In genomic region chr8:117321232-117321631, GRCm38 (mm10) we compare ENCODE assay signal across 19 mouse cellular contexts.
DNase-seq lines count a peak whose midpoint lies in the region; ATAC-seq and TF ChIP-seq lines count a peak whose summit lies in the region.
"Had no signal": no experiment of that assay in that cellular context is flagged by ENCODE, and none has a peak within 500 bp of the region (broad histone marks: within the 10 kb centered on the region; RNA-seq: fewer than 3 reads in every experiment).

No protein-coding gene starts in this region.

- no peaks in the 10 kb centered on the region for H3K27me3 ChIP-seq in kidney, embryonic 15.5 days
- H3K27me3 ChIP-seq in G1E (ENCODE audit: insufficient read depth, low read length) = no peaks in the 10 kb centered on the region
- no peaks in the 10 kb centered on the region for H3K27me3 ChIP-seq in forebrain, postnatal 0 days (ENCODE audit: insufficient read depth, low read length)
- H3K27me3 ChIP-seq in midbrain, embryonic 15.5 days (replicated peaks) = no peaks in the 10 kb centered on the region
- H3K27me3 ChIP-seq: limb, embryonic 12.5 days had no signal

- H3K4me1 ChIP-seq in kidney, embryonic 15.5 days = peaks cover 51% of the 10 kb centered on the region
- peaks cover 10% of the 10 kb centered on the region for H3K4me1 ChIP-seq in G1E (ENCODE audit: insufficient read depth, low read depth, low read length)
- H3K4me1 ChIP-seq in forebrain, postnatal 0 days (ENCODE audit: insufficient read depth) = peaks cover 18% of the 10 kb centered on the region
- H3K4me1 ChIP-seq in midbrain, embryonic 15.5 days = peaks cover 62% of the 10 kb centered on the region

- 0 out of 2 replicates have a peak, but pooled peaks cover 4% of the 10 kb centered on the region for H3K36me3 ChIP-seq in kidney, embryonic 15.5 days
- H3K36me3 ChIP-seq in G1E (replicated peaks) = peaks cover 83% of the 10 kb centered on the region
- no peaks in the 10 kb centered on the region for H3K36me3 ChIP-seq in forebrain, postnatal 0 days (ENCODE audit: insufficient read depth)
- H3K36me3 ChIP-seq in midbrain, embryonic 15.5 days (replicated peaks) = no peaks in the 10 kb centered on the region
- H3K36me3 ChIP-seq: limb, embryonic 12.5 days had no signal

- peak; percentile 58 for DNase-seq in kidney, adult 11 months
- no peak for DNase-seq in G1E (ENCODE audit: low spot score)
- DNase-seq in forebrain, postnatal 0 days = no peak
- no peak for DNase-seq in frontal cortex, postnatal 10 days (ENCODE audit: low spot score in 2 of 2)
- DNase-seq in ovary, postnatal 14 days (ENCODE audit: low spot score) = no peak
- DNase-seq: adrenal gland, adult 8-10 months; B cell, adult 2 months; cerebellum, adult 9-10 months; gastrocnemius, postnatal 14 days; heart, postnatal 36 days; kidney, postnatal 10 days; right cerebral cortex, adult 18-20 months had no signal

- H3K9me3 ChIP-seq in kidney, embryonic 15.5 days (replicated peaks) = no peaks in the 10 kb centered on the region
- no peaks in the 10 kb centered on the region for H3K9me3 ChIP-seq in G1E (replicated peaks)
- no peaks in the 10 kb centered on the region for H3K9me3 ChIP-seq in forebrain, postnatal 0 days (ENCODE audit: low read length)
- no peaks in the 10 kb centered on the region for H3K9me3 ChIP-seq in midbrain, embryonic 15.5 days
- H3K9me3 ChIP-seq: limb, embryonic 12.5 days had no signal

- no peak for TF ChIP-seq CTCF in G1E (IDR thresholded peaks at IDR 0.05; ENCODE audit: low read depth, low read length)
- no peak for TF ChIP-seq CTCF in forebrain, postnatal 0 days (IDR thresholded peaks at IDR 0.05; ENCODE audit: low read depth)

- H3K9ac ChIP-seq in kidney, embryonic 15.5 days = no peak overlapping the region
- H3K9ac ChIP-seq in forebrain, postnatal 0 days = no peak overlapping the region
- no peak overlapping the region for H3K9ac ChIP-seq in midbrain, embryonic 15.5 days
- H3K9ac ChIP-seq: limb, embryonic 12.5 days had no signal

- ATAC-seq in kidney, embryonic 15.5 days (replicated peaks; ENCODE audit: low FRiP score) = no peak
- ATAC-seq in G1E (ENCODE audit: extremely low read depth, insufficient number of reproducible peaks, low FRiP score, poor library complexity, severe bottlenecking) = peak; percentile 22; the same call in 1 of the 2 replicates
- ATAC-seq in forebrain, postnatal 0 days = no peak
- 0 out of 2 replicates have a peak, but pooled peaks have one; percentile 3 for ATAC-seq in midbrain, embryonic 15.5 days (replicated peaks)
- no peak for ATAC-seq in megakaryocyte-erythroid progenitor cell, adult 5-6 weeks (replicated peaks; ENCODE audit: low FRiP score, low TSS enrichment, poor library complexity, severe bottlenecking)

- H3K27ac ChIP-seq in kidney, embryonic 15.5 days = no peak overlapping the region
- peak overlapping the region; percentile 78 for H3K27ac ChIP-seq in forebrain, postnatal 0 days (ENCODE audit: low read depth, low read length)
- H3K27ac ChIP-seq in midbrain, embryonic 15.5 days = peak overlapping the region; percentile 88
- H3K27ac ChIP-seq: limb, embryonic 12.5 days; macrophage had no signal

- H3K4me2 ChIP-seq in kidney, embryonic 15.5 days = no peak overlapping the region
- no peak overlapping the region for H3K4me2 ChIP-seq in forebrain, postnatal 0 days (ENCODE audit: low read depth)
- H3K4me2 ChIP-seq in midbrain, embryonic 15.5 days = no peak overlapping the region; the same call in 1 of the 2 replicates
- H3K4me2 ChIP-seq: heart, embryonic 11.5 days; limb, embryonic 12.5 days had no signal

- 79% methylated on average over 15 of the region's 15 CpGs for WGBS in kidney, embryonic 15.5 days
- 67% methylated on average over 15 of the region's 15 CpGs for WGBS in forebrain, postnatal 0 days
- 72% methylated on average over 15 of the region's 15 CpGs for WGBS in midbrain, embryonic 15.5 days

- no peak overlapping the region for H3K4me3 ChIP-seq in kidney, embryonic 15.5 days (replicated peaks)
- no peak overlapping the region for H3K4me3 ChIP-seq in G1E (ENCODE audit: low read depth, low read length)
- no peak overlapping the region for H3K4me3 ChIP-seq in forebrain, postnatal 0 days (ENCODE audit: low read depth, low read length)
- H3K4me3 ChIP-seq in midbrain, embryonic 15.5 days = no peak overlapping the region
- H3K4me3 ChIP-seq: erythroblast, embryonic 14.5 days; limb, embryonic 12.5 days had no signal

Comparison
In these comparisons a context has a peak if more than half of its experiments do, and no peak if none do; other contexts are left out.
1. ATAC-seq: peak in G1E (single experiment) and midbrain, embryonic 15.5 days (single experiment); none in kidney, embryonic 15.5 days (single experiment), forebrain, postnatal 0 days (single experiment) and megakaryocyte-erythroid progenitor cell, adult 5-6 weeks (single experiment).